Mouse (Mus musculus): ENCODE measurements around the gene Gnmt. TPM values are rescaled to one million over a fixed set of nuclear protein-coding genes. Genes with fewer than 3 reads are reported as not detected.
A peak's percentile ranks its signal among the peaks of the same experiment; 100 is the strongest.

Gnmt gene
- total and polyA plus RNA-seq, 2 experiments from 2014 or later, result 1.2 to 5.6 TPM

DNA sequence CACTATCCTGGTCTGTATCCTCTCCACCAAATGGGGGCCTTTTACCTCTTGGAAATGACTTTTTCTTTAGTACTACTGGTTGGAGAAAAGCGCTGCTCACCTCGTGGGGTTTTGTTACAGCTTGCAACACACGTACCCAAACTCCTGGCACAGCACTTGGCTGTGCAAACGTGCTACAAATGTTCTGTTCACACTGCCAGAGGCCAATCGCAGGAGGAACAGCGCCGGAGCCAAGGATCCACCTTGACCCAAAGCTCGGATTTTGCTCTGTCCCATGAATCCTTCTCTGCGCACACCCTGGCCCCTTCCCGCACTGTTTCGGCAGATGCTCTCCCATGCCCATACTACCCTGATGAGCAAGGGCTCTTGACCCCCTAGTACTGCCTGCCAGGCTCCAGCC is 472 bp downstream of the Gnmt start:
- H3K27ac ChIP-seq, result no peak overlapping the region
- DNase-seq (ENCODE audit: low spot score), result no peak
- TF ChIP-seq CTCF (IDR thresholded peaks at IDR 0.05; ENCODE audit: low read depth), result no peak
- H3K9me3 ChIP-seq (ENCODE audit: low read length), result no peaks in the 10 kb centered on the region
- 0 out of 2 replicates have a peak overlapping the region, but pooled peaks have one; percentile 35 for H3K9ac ChIP-seq (replicated peaks; ENCODE audit: low read length)
- no peak overlapping the region for H3K4me3 ChIP-seq (ENCODE audit: low read length)
- no peaks in the 10 kb centered on the region for H3K4me1 ChIP-seq (ENCODE audit: insufficient read depth, low read length)
- no peak; the same call in 1 of the 2 replicates for ATAC-seq
- no peaks in the 10 kb centered on the region; the same call in 1 of the 2 replicates for H3K36me3 ChIP-seq (ENCODE audit: insufficient read depth, low read length)
- WGBS, result 52% methylated on average over 11 of the region's 11 CpGs
- H3K4me2 ChIP-seq (ENCODE audit: low read depth, low read length), result peak overlapping the region; percentile 38; the same call in 1 of the 2 replicates
- no peaks in the 10 kb centered on the region; the same call in 1 of the 2 replicates for H3K27me3 ChIP-seq (ENCODE audit: insufficient read depth, low read length)

DNA sequence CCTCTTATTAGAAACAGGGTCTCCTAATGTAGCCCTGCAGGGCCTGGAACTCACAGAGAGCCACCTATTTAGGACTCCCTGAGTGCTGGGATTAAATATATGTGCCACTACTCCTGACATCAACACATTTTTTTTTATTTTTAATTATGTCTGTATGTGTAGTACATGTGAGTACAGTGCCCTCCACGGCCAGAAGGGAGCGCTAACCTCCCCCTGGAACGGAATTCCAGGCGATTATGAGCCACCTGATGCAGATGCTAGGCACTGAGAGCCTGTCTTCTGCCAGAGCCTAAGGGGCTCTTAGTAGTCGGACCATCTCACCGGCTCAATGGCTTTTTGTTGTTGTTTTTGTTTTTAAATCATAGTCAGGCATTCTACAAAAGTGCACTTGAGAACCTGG is 947 bp downstream of the Gnmt start:
- TF ChIP-seq CTCF (IDR thresholded peaks at IDR 0.05; ENCODE audit: low read depth), result peak; percentile 42
- no peaks in the 10 kb centered on the region for H3K9me3 ChIP-seq (ENCODE audit: low read length)
- H3K9ac ChIP-seq (replicated peaks; ENCODE audit: low read length), result no peak overlapping the region
- H3K27ac ChIP-seq, result no peak overlapping the region
- no peaks in the 10 kb centered on the region; the same call in 1 of the 2 replicates for H3K36me3 ChIP-seq (ENCODE audit: insufficient read depth, low read length)
- 38% methylated on average over 6 of the region's 6 CpGs for WGBS
- no peaks in the 10 kb centered on the region for H3K4me1 ChIP-seq (ENCODE audit: insufficient read depth, low read length)
- no peak overlapping the region for H3K4me3 ChIP-seq (ENCODE audit: low read length)
- no peak for ATAC-seq
- H3K27me3 ChIP-seq (ENCODE audit: insufficient read depth, low read length), result no peaks in the 10 kb centered on the region; the same call in 1 of the 2 replicates
- H3K4me2 ChIP-seq (ENCODE audit: low read depth, low read length), result no peak overlapping the region
- DNase-seq (ENCODE audit: low spot score), result no peak

DNA sequence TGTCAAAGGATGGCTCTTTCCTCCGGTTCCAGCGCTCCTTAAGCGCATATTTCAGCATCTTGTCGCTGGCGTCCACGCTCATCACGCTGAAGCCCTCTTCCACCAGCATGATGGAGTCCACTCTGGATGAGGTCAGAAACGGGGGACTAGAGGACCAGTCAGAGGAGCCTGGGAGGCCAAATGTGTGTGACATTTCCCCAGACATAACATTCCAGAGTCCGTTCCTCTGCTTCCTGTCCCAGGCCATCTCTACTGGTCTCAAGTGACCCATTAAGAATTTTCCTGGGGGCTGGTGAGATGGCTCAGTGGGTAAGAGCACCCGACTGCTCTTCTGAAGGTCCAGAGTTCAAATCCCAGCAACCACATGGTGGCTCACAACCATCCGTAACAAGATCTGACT is 1.7 kb downstream of the Gnmt start:
- WGBS, result 90% methylated on average over 11 of the region's 11 CpGs
- no peak for DNase-seq (ENCODE audit: low spot score)
- H3K9ac ChIP-seq (replicated peaks; ENCODE audit: low read length), result no peak overlapping the region
- H3K4me1 ChIP-seq (ENCODE audit: insufficient read depth, low read length), result no peaks in the 10 kb centered on the region
- H3K27me3 ChIP-seq (ENCODE audit: insufficient read depth, low read length), result no peaks in the 10 kb centered on the region; the same call in 1 of the 2 replicates
- no peaks in the 10 kb centered on the region for H3K9me3 ChIP-seq (ENCODE audit: low read length)
- no peak overlapping the region for H3K4me2 ChIP-seq (ENCODE audit: low read depth, low read length)
- no peak overlapping the region for H3K27ac ChIP-seq
- H3K36me3 ChIP-seq (ENCODE audit: insufficient read depth, low read length), result no peaks in the 10 kb centered on the region; the same call in 1 of the 2 replicates
- no peak overlapping the region for H3K4me3 ChIP-seq (ENCODE audit: low read length)
- ATAC-seq, result no peak
- TF ChIP-seq CTCF (IDR thresholded peaks at IDR 0.05; ENCODE audit: low read depth), result no peak

DNA sequence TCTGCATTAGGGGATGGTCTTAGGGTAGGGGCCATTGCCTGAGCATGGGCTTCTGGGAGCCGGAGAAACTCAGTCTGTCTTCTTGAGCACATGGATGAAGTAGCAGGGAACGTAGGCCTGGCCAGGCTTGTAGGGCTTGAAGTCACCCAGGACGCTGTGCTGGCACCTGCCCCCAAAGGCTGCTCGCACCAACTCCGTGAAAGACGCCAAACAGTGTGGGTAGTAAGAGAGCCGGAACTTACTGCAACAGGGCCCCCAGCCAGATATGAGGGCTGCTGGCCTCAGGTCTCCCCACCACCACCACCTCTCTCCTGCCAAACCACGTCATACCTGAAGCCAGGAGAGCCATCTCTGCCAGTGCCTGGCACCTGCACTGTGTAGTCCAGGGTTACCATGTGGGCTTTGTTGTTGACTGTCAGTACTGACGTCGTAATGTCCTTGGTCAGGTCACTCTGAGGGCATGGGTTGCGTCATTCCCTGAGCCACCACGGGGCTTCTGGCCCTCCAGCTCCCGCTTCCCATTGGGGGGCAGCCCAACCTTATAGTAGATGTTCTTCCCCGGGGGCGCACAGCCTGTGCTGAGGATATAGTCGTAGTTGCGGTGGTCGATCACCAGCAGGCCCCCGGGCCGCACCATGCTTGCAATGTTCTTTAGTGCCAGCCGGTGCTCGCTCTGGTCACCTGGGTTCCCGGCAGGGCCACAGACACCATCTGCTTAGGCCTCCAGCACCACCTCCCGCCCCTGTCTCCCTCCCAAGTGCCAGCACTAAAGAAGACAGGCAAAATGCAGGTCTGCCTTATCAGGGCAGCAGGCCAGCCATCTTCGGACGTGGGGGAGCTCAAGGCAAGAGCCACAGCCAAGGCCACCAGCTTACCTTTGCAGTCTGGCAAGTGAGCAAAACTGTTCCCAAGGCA is 3.0 kb downstream of the Gnmt start:
- WGBS, result 89% methylated on average over 26 of the region's 26 CpGs
- no peak overlapping the region for H3K4me2 ChIP-seq (ENCODE audit: low read depth, low read length)
- no peak overlapping the region for H3K27ac ChIP-seq

DNA sequence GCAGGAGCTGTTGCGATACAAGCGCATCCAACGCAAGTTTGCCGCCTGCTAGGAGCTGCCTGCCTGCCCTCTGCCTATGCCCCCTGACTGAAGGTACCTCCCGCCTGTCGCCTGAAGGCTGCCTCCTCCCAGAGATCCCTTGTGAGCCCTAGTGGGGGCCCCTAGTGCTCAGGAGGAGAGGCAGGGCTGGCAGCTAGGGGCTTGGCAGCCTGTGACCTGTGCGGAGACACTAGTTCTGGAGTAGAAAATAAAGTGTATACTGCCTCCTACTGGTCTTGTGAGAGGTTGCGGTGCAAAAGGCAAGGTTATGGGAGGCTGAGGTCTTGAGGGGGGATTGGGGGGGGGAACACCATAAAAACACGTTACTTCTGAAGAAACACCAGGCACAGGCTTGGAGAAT is 3.7 kb downstream of the Gnmt start:
- H3K27me3 ChIP-seq (ENCODE audit: insufficient read depth, low read length), result no peaks in the 10 kb centered on the region; the same call in 1 of the 2 replicates
- no peak overlapping the region for H3K4me3 ChIP-seq (ENCODE audit: low read length)
- peak; percentile 65 for TF ChIP-seq CTCF (IDR thresholded peaks at IDR 0.05; ENCODE audit: low read depth)
- 43% methylated on average over 9 of the region's 9 CpGs for WGBS
- no peaks in the 10 kb centered on the region for H3K4me1 ChIP-seq (ENCODE audit: insufficient read depth, low read length)
- ATAC-seq (peak; percentile 54), DNase-seq (ENCODE audit: low spot score) (peak; percentile 67)
- no peak overlapping the region for H3K27ac ChIP-seq
- H3K9ac ChIP-seq (replicated peaks; ENCODE audit: low read length), result no peak overlapping the region
- no peak overlapping the region for H3K4me2 ChIP-seq (ENCODE audit: low read depth, low read length)
- H3K36me3 ChIP-seq (ENCODE audit: insufficient read depth, low read length), result no peaks in the 10 kb centered on the region; the same call in 1 of the 2 replicates
- H3K9me3 ChIP-seq (ENCODE audit: low read length), result no peaks in the 10 kb centered on the region

More for the DNA sequence above, 3.0 kb downstream of the Gnmt start:
- DNase-seq (ENCODE audit: low spot score) (no peak), ATAC-seq (peak; percentile 8)
- no peaks in the 10 kb centered on the region for H3K4me1 ChIP-seq (ENCODE audit: insufficient read depth, low read length)
- no peaks in the 10 kb centered on the region for H3K9me3 ChIP-seq (ENCODE audit: low read length)
- no peaks in the 10 kb centered on the region; the same call in 1 of the 2 replicates for H3K36me3 ChIP-seq (ENCODE audit: insufficient read depth, low read length)
- no peak for TF ChIP-seq CTCF (IDR thresholded peaks at IDR 0.05; ENCODE audit: low read depth)
- H3K9ac ChIP-seq (replicated peaks; ENCODE audit: low read length), result no peak overlapping the region
- H3K27me3 ChIP-seq (ENCODE audit: insufficient read depth, low read length), result no peaks in the 10 kb centered on the region; the same call in 1 of the 2 replicates
- no peak overlapping the region for H3K4me3 ChIP-seq (ENCODE audit: low read length)

DNA sequence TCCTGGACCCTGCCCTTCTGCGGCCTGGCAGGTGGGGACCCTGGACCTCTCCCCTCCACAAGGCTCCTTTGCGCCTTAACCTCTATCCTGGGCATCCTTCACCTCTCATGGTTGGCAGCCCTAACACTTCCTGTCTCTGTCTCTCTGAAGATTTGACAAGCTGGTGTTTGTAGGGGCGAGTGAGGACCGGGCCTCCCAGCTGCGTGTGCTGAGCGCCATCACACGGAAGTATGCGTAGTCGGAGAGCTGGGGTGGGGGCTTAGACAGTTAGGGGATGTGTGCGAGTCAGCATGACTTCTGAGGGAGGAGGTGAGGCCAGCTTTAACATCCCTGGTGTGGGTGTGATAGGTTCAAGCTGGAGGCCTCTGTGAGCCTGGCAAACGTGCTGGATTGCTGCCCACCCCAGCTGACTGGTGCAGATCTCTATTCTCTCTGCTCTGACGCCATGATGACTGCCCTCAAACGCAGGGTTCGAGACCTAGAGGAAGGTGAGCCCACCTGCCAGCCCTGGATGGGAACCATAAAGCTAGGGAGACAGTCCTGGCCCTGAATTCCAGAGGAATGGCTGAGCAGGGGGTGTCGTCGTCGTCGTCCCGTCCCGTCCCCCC is 4.4 kb downstream of the Gnmt start:
- ATAC-seq (no peak), DNase-seq (ENCODE audit: low spot score) (no peak)
- no peak overlapping the region for H3K4me3 ChIP-seq (ENCODE audit: low read length)
- H3K9ac ChIP-seq (replicated peaks; ENCODE audit: low read length), result no peak overlapping the region
- H3K9me3 ChIP-seq (ENCODE audit: low read length), result no peaks in the 10 kb centered on the region
- no peaks in the 10 kb centered on the region; the same call in 1 of the 2 replicates for H3K27me3 ChIP-seq (ENCODE audit: insufficient read depth, low read length)
- H3K36me3 ChIP-seq (ENCODE audit: insufficient read depth, low read length), result no peaks in the 10 kb centered on the region; the same call in 1 of the 2 replicates
- H3K27ac ChIP-seq, result no peak overlapping the region
- no peak for TF ChIP-seq CTCF (IDR thresholded peaks at IDR 0.05; ENCODE audit: low read depth)
- WGBS, result 81% methylated on average over 20 of the region's 20 CpGs
- H3K4me1 ChIP-seq (ENCODE audit: insufficient read depth, low read length), result no peaks in the 10 kb centered on the region
- H3K4me2 ChIP-seq (ENCODE audit: low read depth, low read length), result no peak overlapping the region
